Mouse (Mus musculus): ENCODE data around the gene Olfr1318. TPM values are rescaled to one million over a fixed set of nuclear protein-coding genes. Genes with fewer than 3 reads are reported as not detected.

The Olfr1318 gene
- not detected in 2 replicates for polyA plus RNA-seq (2021; fragmentation: Nextera tagmentation)
- long read RNA-seq, experiment 1, result 0 reads
- long read RNA-seq, experiment 2, result 0 reads

GRCm38 (mm10) chr2:112153898-112154297, at the start of gene Olfr1318:
Gene Olfr1318, plus strand, starts transcription at chr2:112154198.

GRCm38 (mm10) chr2:112115340-112115739, 38.7 kb upstream of the Olfr1318 start, which contains the start of gene Olfr1315-ps1:
Gene Olfr1315-ps1, minus strand, starts transcription at chr2:112115440.

GRCm38 (mm10) chr2:112134877-112135276, 19.1 kb upstream of the Olfr1318 start, which contains the start of gene Olfr1316:
Gene Olfr1316, minus strand, starts transcription at chr2:112134977.

GRCm38 (mm10) chr2:112140029-112140428, 14.0 kb upstream of the Olfr1318 start, which contains the start of gene Olfr1317:
Gene Olfr1317, plus strand, starts transcription at chr2:112140329.

Other genes with a start within 250 kb of the Olfr1318 start
- not detected in 2 replicates for gene Olfr1306, start 237.9 kb upstream of the Olfr1318 start, polyA plus RNA-seq (2021; fragmentation: Nextera tagmentation)
- not detected in 2 replicates for gene Olfr1307, start 204.8 kb upstream of the Olfr1318 start, polyA plus RNA-seq (2021; fragmentation: Nextera tagmentation)
- gene Olfr1308, start 189.3 kb upstream of the Olfr1318 start, polyA plus RNA-seq (2021; fragmentation: Nextera tagmentation), result not detected in 2 replicates
- gene Olfr1309, start 163.9 kb upstream of the Olfr1318 start, polyA plus RNA-seq (2021; fragmentation: Nextera tagmentation), result not detected in 2 replicates
- gene Olfr1310, start 141.5 kb upstream of the Olfr1318 start, polyA plus RNA-seq (2021; fragmentation: Nextera tagmentation), result not detected in 2 replicates
- gene Olfr1311, start 129.8 kb upstream of the Olfr1318 start, polyA plus RNA-seq (2021; fragmentation: Nextera tagmentation), result not detected in 2 replicates
- gene Olfr1312, start 104.0 kb upstream of the Olfr1318 start, polyA plus RNA-seq (2021; fragmentation: Nextera tagmentation), result not detected in 2 replicates
- gene Olfr1313, start 76.4 kb upstream of the Olfr1318 start, polyA plus RNA-seq (2021; fragmentation: Nextera tagmentation), result not detected in 2 replicates
- not detected in 2 replicates for gene Olfr1314, start 57.4 kb upstream of the Olfr1318 start, polyA plus RNA-seq (2021; fragmentation: Nextera tagmentation)
- gene Olfr1315-ps1, start 38.8 kb upstream of the Olfr1318 start, polyA plus RNA-seq (2021; fragmentation: Nextera tagmentation), result not detected in 2 replicates
- gene Olfr1316, start 19.2 kb upstream of the Olfr1318 start, polyA plus RNA-seq (2021; fragmentation: Nextera tagmentation), result not detected in 2 replicates
- gene Olfr1317, start 13.9 kb upstream of the Olfr1318 start, polyA plus RNA-seq (2021; fragmentation: Nextera tagmentation), result not detected in 2 replicates
- 28.9 and 32.7 TPM in 2 replicates for gene Lpcat4, start 85.3 kb downstream of the Olfr1318 start, polyA plus RNA-seq (2021; fragmentation: Nextera tagmentation)
- 0.04 and 0.06 TPM in 2 replicates for gene Nutm1, start 105.1 kb downstream of the Olfr1318 start, polyA plus RNA-seq (2021; fragmentation: Nextera tagmentation)
- 242 and 268 TPM in 2 replicates for gene Nop10, start 107.7 kb downstream of the Olfr1318 start, polyA plus RNA-seq (2021; fragmentation: Nextera tagmentation)
- 10.5 and 11.8 TPM in 2 replicates for gene Slc12a6, start 111.6 kb downstream of the Olfr1318 start, polyA plus RNA-seq (2021; fragmentation: Nextera tagmentation)
- gene Gm21985, start 112.1 kb downstream of the Olfr1318 start, polyA plus RNA-seq (2021; fragmentation: Nextera tagmentation), result 0.10 and 0.18 TPM in 2 replicates
- 283 and 288 TPM in 2 replicates for gene Emc4, start 213.8 kb downstream of the Olfr1318 start, polyA plus RNA-seq (2021; fragmentation: Nextera tagmentation)
- 8.8 and 9.6 TPM in 2 replicates for gene Katnbl1, start 225.0 kb downstream of the Olfr1318 start, polyA plus RNA-seq (2021; fragmentation: Nextera tagmentation)